Mouse (Mus musculus) intestine, embryonic 16.5 days (tissue): ENCODE measurements at regions not wholly inside any gene's neighbourhood (a gene's known extent, or its start where the extent isn't known, plus 50 kb on each side); places are given as distances from the start of the nearest gene placed in this dataset.

Source experiments
- ATAC-seq: fragments of 200-750 bp; cut with Nextera tagmentation; 2 replicates; pipeline ENCODE4 v1.8.0; 2017; ENCODE audit warnings: moderate TSS enrichment, moderate library complexity
- H3K27ac ChIP-seq: fragments of 300-500 bp; sonication (generic); 2 replicates; pipeline ENCODE4 v1.5.1; 2014; ENCODE audit warnings: mild to moderate bottlenecking, low read length
- H3K27me3 ChIP-seq: fragments of 300-500 bp; sonication (generic); replicated peaks from 2 replicates; pipeline ENCODE4 v1.6.1; 2014; ENCODE audit warnings: low read length, control low read depth, mixed read lengths; ENCODE audit not compliant: control insufficient read depth, insufficient read depth
- H3K36me3 ChIP-seq: fragments of 300-500 bp; sonication (generic); 2 replicates; pipeline ENCODE4 v1.6.1; 2014; ENCODE audit warnings: low read length, control low read depth; ENCODE audit not compliant: control insufficient read depth, insufficient read depth
- H3K4me1 ChIP-seq: fragments of 300-500 bp; sonication (generic); 2 replicates; pipeline ENCODE4 v1.6.1; 2014; ENCODE audit warnings: low read length, control low read depth, mixed read lengths; ENCODE audit not compliant: control insufficient read depth, insufficient read depth
- H3K4me2 ChIP-seq: fragments of 300-500 bp; sonication (generic); 2 replicates; pipeline ENCODE4 v1.6.1; 2014; ENCODE audit warnings: low read depth, low read length, control low read depth
- H3K4me3 ChIP-seq: fragments of 300-500 bp; sonication (generic); 2 replicates; pipeline ENCODE4 v1.5.1; 2014; ENCODE audit warnings: mild to moderate bottlenecking, low read length
- H3K9ac ChIP-seq: fragments of 300-500 bp; sonication (generic); 2 replicates; pipeline ENCODE4 v1.6.1; 2014; ENCODE audit warnings: low read depth, low read length
- H3K9me3 ChIP-seq: fragments of 300-500 bp; sonication (generic); 2 replicates; pipeline ENCODE4 v1.6.1; 2016; ENCODE audit warnings: low read length, control low read depth; ENCODE audit not compliant: control insufficient read depth
- WGBS: fragments of 180-500 bp; shearing (Covaris S2); extraction: QIAGEN DNeasy Blood & Tissue Kit; methylation state at CpG from one replicate; pipeline ENCODE4 v1.1.7; 2014; 5-methylcytosine and 5-hydroxymethylcytosine counted together

DNA sequence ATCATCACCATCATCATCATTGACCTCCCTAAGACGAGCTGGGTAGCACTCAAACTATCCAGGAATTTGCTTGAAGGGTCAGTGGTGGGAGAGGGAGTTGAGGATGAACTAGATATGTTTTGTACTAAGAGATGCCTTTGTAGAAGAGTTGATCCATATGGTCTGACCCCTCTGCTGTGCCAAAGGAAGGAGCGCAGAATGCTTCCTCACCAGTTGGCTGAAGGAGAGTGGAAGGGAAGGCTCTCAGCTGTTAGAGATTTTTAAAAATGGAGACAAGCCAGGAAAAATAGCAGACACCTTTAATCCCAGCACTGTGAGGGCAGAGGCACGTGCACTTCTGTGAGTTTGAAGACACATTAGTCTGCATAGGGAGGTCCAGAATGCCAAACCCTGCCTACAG is 84.2 kb upstream of the Ift57 start:
- Histone ChIP-seq H3K4me2 (no peak overlapping the region), H3K9ac (no peak overlapping the region), H3K4me1 (no peaks in the 10 kb centered on the region), H3K36me3 (no peaks in the 10 kb centered on the region), H3K9me3 (0 out of 2 replicates have a peak, but pooled peaks cover 3% of the 10 kb centered on the region), H3K27me3 (no peaks in the 10 kb centered on the region), H3K4me3 (no peak overlapping the region), H3K27ac (no peak overlapping the region)
- no peak for ATAC-seq
- WGBS = 69% methylated on average over 3 of the region's 3 CpGs

DNA sequence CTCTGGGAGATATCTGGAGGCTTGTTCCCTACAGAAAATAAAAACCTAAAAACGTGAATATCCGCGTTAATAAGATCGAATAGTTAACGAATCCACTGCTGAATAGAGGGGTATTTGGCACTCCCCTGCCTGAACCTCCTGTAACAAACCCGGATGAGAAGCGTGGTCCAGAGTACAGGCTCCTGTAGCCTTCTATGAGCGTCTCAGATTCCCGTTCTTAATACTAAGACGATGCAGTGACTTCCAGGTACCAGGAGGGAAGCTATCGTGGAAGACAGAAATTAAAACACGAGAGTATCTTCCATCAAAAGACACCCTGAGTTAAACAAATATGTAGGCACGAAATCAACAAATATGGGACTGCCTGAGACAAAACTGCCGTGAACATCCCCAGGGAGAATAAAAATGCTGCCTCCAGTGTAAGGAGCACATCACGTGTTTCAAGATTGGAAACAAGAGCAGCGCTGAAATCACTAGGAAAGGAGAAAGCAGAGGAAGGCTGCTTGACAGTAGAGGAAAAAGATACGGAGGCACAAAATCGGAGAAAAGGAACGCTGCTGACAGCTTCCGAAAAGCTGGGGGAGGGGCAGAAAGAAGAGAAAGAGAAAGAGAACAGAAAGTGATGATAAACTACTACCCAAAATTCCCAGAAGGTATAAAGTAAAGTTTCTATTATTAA is 83.6 kb upstream of the Ift57 start:
- H3K9ac ChIP-seq = no peak overlapping the region
- no peak for ATAC-seq
- 74% methylated on average over 20 of the region's 20 CpGs for WGBS
- 0 out of 2 replicates have a peak, but pooled peaks cover 3% of the 10 kb centered on the region for H3K9me3 ChIP-seq
- peak overlapping the region; percentile 17; the same call in 1 of the 2 replicates for H3K4me2 ChIP-seq
- no peaks in the 10 kb centered on the region for H3K36me3 ChIP-seq
- no peaks in the 10 kb centered on the region for H3K4me1 ChIP-seq
- H3K27me3 ChIP-seq = no peaks in the 10 kb centered on the region
- no peak overlapping the region for H3K4me3 ChIP-seq
- H3K27ac ChIP-seq = no peak overlapping the region

DNA sequence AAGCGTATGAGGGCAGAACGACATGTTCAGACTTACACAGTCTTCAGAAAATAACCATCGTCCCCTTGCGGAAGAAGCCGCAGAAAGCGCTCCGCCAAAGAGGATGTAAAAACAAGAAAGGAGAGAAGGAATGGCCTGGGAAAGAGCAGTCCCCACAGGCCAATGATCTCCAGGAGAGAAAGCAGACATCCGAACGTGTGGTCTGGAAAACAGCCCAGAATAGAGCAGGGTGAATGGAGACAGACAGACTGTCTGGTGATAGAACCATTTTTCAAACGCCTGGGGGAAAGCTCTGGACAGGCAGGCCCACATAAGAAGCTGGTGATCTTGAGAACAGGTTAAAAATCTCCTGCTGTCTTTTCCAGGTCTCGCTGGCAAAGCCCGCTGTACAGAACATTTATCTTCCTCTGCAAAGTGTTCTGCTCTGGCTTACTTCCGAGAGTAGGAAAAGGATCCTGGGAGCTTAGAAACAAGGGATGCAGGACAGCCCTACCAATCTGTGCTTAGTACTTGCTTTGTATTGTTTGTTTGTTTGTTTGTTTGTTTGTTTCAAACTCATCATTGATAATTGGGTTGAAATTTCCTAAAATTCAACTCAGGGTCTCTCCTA is 82.7 kb upstream of the Ift57 start:
- Histone ChIP-seq H3K27me3 (no peaks in the 10 kb centered on the region), H3K4me3 (peak overlapping the region; percentile 9), H3K9ac (no peak overlapping the region), H3K9me3 (0 out of 2 replicates have a peak, but pooled peaks cover 3% of the 10 kb centered on the region), H3K27ac (peak overlapping the region; percentile 1; the same call in 1 of the 2 replicates), H3K36me3 (no peaks in the 10 kb centered on the region), H3K4me2 (peak overlapping the region; percentile 17), H3K4me1 (no peaks in the 10 kb centered on the region)
- 50% methylated on average over 13 of the region's 13 CpGs for WGBS
- ATAC-seq = peak; percentile 77

GRCm38 (mm10) chr16:49633502-49633901 is 65.5 kb upstream of the Ift57 start:
- WGBS = 82% methylated on average over 5 of the region's 5 CpGs
- Histone ChIP-seq H3K27me3 (no peaks in the 10 kb centered on the region), H3K4me3 (no peak overlapping the region), H3K4me1 (no peaks in the 10 kb centered on the region), H3K27ac (no peak overlapping the region), H3K9me3 (no peaks in the 10 kb centered on the region), H3K36me3 (no peaks in the 10 kb centered on the region), H3K9ac (no peak overlapping the region), H3K4me2 (no peak overlapping the region)
- ATAC-seq = no peak

DNA sequence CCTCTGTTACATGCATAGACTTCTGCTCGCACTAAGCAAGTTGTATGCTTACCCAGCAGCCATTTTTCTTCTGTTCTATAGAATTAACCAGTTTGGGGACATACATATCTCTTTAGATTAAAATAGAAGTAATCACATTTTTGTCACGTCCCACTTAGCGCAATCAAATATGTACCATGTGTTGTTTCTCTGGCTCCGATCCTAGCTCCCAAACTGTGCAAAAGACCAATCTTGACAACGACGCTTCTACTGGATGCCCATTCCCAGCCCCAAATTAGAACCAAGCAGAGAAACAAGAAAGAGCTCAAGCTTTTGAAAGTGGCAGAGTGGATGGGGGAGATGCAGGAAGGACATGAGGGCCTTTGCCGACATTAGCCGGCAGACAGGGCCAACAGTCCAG is 63.5 kb upstream of the Ift57 start:
- 94% methylated on average over 8 of the region's 8 CpGs for WGBS
- no peak for ATAC-seq

DNA sequence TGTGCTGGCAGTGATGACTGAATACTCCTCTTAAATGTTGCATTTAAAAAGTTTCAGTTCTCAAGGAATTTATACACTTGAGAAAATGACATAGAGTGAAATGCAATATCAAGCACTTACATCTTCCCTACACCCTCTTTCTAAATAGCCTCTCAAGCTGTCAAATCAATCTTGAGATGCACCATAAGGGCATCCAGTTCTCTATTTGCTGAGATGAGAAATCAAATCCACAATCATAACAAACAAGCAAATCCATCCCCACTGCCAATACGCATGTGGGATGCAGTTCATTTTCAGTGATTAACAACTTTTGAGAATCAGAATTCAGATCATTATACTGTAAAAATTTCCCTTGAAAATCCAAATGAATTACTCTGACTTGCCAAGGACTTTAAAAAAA is 62.6 kb upstream of the Ift57 start:
- no peak for ATAC-seq
- H3K9me3 ChIP-seq = no peaks in the 10 kb centered on the region
- no peak overlapping the region for H3K4me2 ChIP-seq
- H3K4me1 ChIP-seq = no peaks in the 10 kb centered on the region
- 86% methylated on average over 1 of the region's 1 CpGs for WGBS
- no peak overlapping the region for H3K9ac ChIP-seq
- no peak overlapping the region for H3K27ac ChIP-seq
- no peaks in the 10 kb centered on the region for H3K36me3 ChIP-seq
- H3K4me3 ChIP-seq = no peak overlapping the region
- no peaks in the 10 kb centered on the region for H3K27me3 ChIP-seq

More for the DNA sequence above, 63.5 kb upstream of the Ift57 start:
- Histone ChIP-seq H3K27me3 (no peaks in the 10 kb centered on the region), H3K4me2 (no peak overlapping the region), H3K36me3 (no peaks in the 10 kb centered on the region), H3K27ac (no peak overlapping the region), H3K4me3 (no peak overlapping the region), H3K4me1 (no peaks in the 10 kb centered on the region), H3K9ac (no peak overlapping the region), H3K9me3 (no peaks in the 10 kb centered on the region)

DNA sequence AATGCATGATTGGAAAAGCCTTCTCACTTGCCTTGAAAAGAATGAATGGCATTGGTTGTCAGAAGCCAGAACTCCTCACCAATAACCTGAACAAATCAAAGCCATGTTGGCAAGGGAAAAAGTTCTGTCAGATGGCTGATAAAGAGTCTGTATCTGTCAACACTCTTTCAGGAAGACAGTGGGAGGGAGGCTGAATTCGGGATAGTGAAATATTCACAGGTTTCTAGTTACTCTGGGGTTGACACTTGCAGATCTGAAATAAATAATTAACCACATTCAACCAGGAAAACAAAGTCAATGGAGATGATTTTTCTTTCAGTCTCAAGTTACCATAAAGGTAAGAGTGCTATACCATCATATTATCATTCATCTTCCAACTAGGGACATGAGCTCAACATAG is 56.3 kb upstream of the Ift57 start:
- WGBS = 48% methylated on average over 1 of the region's 1 CpGs
- ATAC-seq = no peak
- Histone ChIP-seq H3K4me3 (no peak overlapping the region), H3K27ac (no peak overlapping the region), H3K4me1 (no peaks in the 10 kb centered on the region), H3K27me3 (no peaks in the 10 kb centered on the region), H3K4me2 (no peak overlapping the region), H3K36me3 (no peaks in the 10 kb centered on the region), H3K9me3 (no peaks in the 10 kb centered on the region), H3K9ac (no peak overlapping the region)

GRCm38 (mm10) chr16:49644416-49644815 is 54.6 kb upstream of the Ift57 start:
- Histone ChIP-seq H3K4me2 (no peak overlapping the region), H3K9ac (no peak overlapping the region), H3K36me3 (no peaks in the 10 kb centered on the region), H3K4me3 (no peak overlapping the region), H3K27ac (no peak overlapping the region), H3K9me3 (no peaks in the 10 kb centered on the region), H3K27me3 (no peaks in the 10 kb centered on the region), H3K4me1 (no peaks in the 10 kb centered on the region)
- 94% methylated on average over 1 of the region's 1 CpGs for WGBS
- ATAC-seq = no peak

DNA sequence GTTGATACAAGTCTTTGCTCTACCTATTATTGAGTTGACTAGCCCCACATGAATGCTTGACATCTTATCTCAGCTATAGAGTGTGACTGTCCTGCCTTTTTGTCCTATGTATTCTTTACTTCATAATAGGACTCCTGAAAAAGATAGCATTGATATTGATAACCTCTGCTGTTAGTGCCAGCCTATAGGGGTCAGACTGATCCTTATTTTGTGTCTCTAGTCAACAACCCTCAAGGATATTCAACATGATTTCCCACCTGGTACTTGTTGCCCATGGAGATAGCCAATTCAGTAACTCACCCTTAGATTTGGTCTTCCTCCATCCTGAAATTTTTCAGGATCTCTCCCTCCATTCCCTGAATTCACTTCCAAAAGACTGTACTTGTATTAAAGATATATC is 52.6 kb upstream of the Ift57 start:
- H3K27me3 ChIP-seq = no peaks in the 10 kb centered on the region
- no peak overlapping the region for H3K4me2 ChIP-seq
- no peaks in the 10 kb centered on the region for H3K4me1 ChIP-seq
- no peaks in the 10 kb centered on the region for H3K9me3 ChIP-seq
- no peak overlapping the region for H3K4me3 ChIP-seq
- H3K9ac ChIP-seq = no peak overlapping the region
- no peak for ATAC-seq
- no peaks in the 10 kb centered on the region for H3K36me3 ChIP-seq
- no peak overlapping the region for H3K27ac ChIP-seq
